Mouse (Mus musculus) neural tube, embryonic 11.5 days (tissue): ENCODE results near the gene Atp2a2. TPM values are rescaled to one million over a fixed set of nuclear protein-coding genes. Genes with fewer than 3 reads are reported as not detected.

Source experiments
- ATAC-seq: fragments of 200-750 bp; cut with Nextera tagmentation; 2 replicates; pipeline ENCODE4 v1.8.0; 2017; ENCODE audit warnings: moderate number of reproducible peaks, mild to moderate bottlenecking, moderate TSS enrichment, moderate library complexity; ENCODE audit not compliant: insufficient read depth, low FRiP score, low TSS enrichment
- DNase-seq: peaks from one replicate; pipeline ENCODE4 v3.0.0-alpha.2; 2015; ENCODE audit warnings: low spot score
- H3K27ac ChIP-seq: fragments of 300-500 bp; sonication (generic); 2 replicates; pipeline ENCODE4 v1.5.1; 2014; ENCODE audit warnings: low read depth, mild to moderate bottlenecking, low read length
- H3K27me3 ChIP-seq: fragments of 300-500 bp; sonication (generic); 2 replicates; pipeline ENCODE4 v1.6.1; 2014; ENCODE audit warnings: mild to moderate bottlenecking, low read length, mixed read lengths; ENCODE audit not compliant: control insufficient read depth, insufficient read depth
- H3K36me3 ChIP-seq: fragments of 300-500 bp; sonication (generic); 2 replicates; pipeline ENCODE4 v1.6.1; 2014; ENCODE audit warnings: mild to moderate bottlenecking, low read length, moderate library complexity, mixed read lengths; ENCODE audit not compliant: control insufficient read depth, insufficient read depth
- H3K4me1 ChIP-seq: fragments of 300-500 bp; sonication (generic); 2 replicates; pipeline ENCODE4 v1.6.1; 2014; ENCODE audit warnings: low read length, mixed read lengths; ENCODE audit not compliant: control insufficient read depth, insufficient read depth
- H3K4me2 ChIP-seq: fragments of 300-500 bp; sonication (generic); 2 replicates; pipeline ENCODE4 v1.6.1; 2014; ENCODE audit warnings: low read depth, mild to moderate bottlenecking, moderate library complexity
- H3K4me3 ChIP-seq: fragments of 300-500 bp; sonication (generic); 2 replicates; pipeline ENCODE4 v1.5.1; 2014; ENCODE audit warnings: low read depth, low read length
- H3K9ac ChIP-seq: fragments of 300-500 bp; sonication (generic); 2 replicates; pipeline ENCODE4 v1.6.1; 2014; ENCODE audit warnings: mild to moderate bottlenecking, low read length
- H3K9me3 ChIP-seq: fragments of 300-500 bp; sonication (generic); 2 replicates; pipeline ENCODE4 v1.6.1; 2016; ENCODE audit warnings: low read length; ENCODE audit not compliant: control insufficient read depth
- WGBS: fragments of 180-500 bp; shearing (Covaris S2); extraction: QIAGEN DNeasy Blood & Tissue Kit; methylation state at CpG from one replicate; pipeline ENCODE4 v1.1.7; 2014; 5-methylcytosine and 5-hydroxymethylcytosine counted together
- polyA plus RNA-seq: library from polyadenylated mRNA; unstranded; fragments of >200 nt; fragmentation: Nextera tagmentation; extraction: Ambion mirVana; gene quantifications from 2 replicates; pipeline ENCODE4 v1.2.1, GENCODE M21; 2014

Atp2a2 gene
- polyA plus RNA-seq, 1 experiment from 2014 or later: 52.0 TPM

DNA sequence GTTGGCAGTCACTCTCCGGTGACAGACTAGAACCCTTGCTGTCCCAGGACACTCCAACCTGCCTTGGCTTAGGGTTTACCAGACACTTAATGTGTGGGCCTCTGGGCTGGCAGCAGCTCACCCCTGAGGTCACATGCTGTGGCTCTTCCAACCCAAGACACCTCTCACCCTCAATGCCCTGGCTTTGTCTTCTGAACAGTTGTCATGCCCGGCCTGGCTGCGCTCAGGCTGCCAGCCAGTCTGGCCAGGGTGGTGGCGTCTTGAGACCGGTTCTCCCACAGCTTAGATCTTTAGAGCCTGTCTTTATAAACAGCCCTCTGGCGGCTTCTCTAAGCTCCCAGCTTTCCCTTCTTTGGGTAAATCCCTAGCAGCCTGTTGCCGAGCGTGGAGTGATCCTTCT is 54.2 kb downstream of the Atp2a2 start:
- Histone ChIP-seq H3K4me1 (peaks cover 3% of the 10 kb centered on the region; the same call in 1 of the 2 replicates), H3K4me2 (no peak overlapping the region), H3K27me3 (no peaks in the 10 kb centered on the region), H3K27ac (no peak overlapping the region), H3K4me3 (no peak overlapping the region), H3K9ac (no peak overlapping the region), H3K36me3 (peaks cover 15% of the 10 kb centered on the region), H3K9me3 (no peaks in the 10 kb centered on the region)
- 94% methylated on average over 8 of the region's 8 CpGs for WGBS
- DNase-seq (no peak), ATAC-seq (no peak)

DNA sequence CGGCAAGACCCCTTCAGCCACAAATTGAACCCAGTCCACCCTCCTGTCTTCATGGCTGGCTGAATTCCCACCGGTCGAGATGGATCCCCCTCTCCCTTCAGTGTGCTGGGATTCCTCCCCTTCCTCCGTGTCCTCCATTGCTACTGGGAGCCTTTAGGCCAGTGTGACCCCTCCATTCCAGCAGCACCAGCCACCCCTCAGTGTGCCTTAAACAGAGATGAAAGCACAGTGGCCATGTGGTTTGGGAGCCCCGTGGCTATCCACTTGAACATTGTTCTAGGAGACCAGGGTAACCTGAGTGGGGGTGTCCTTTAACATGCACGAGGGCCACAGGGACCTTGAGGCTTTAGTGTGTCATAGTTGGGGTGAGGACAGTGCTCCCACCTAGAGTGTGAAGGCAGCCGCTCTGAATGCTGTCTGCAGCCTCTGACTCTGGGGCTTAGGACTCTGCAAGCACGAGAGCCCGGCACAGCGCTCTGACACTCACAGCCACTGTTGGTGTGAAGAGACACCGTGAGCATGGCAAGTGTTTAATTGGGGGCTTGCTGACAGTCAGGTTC is 56.9 kb downstream of the Atp2a2 start:
- H3K9ac ChIP-seq: no peak overlapping the region
- no peak for ATAC-seq
- DNase-seq: no peak
- no peak overlapping the region for H3K27ac ChIP-seq
- peaks cover 3% of the 10 kb centered on the region; the same call in 1 of the 2 replicates for H3K4me1 ChIP-seq
- no peaks in the 10 kb centered on the region for H3K27me3 ChIP-seq
- peaks cover 29% of the 10 kb centered on the region for H3K36me3 ChIP-seq
- H3K4me2 ChIP-seq: no peak overlapping the region
- no peak overlapping the region for H3K4me3 ChIP-seq
- WGBS: 92% methylated on average over 11 of the region's 11 CpGs
- no peaks in the 10 kb centered on the region for H3K9me3 ChIP-seq

DNA sequence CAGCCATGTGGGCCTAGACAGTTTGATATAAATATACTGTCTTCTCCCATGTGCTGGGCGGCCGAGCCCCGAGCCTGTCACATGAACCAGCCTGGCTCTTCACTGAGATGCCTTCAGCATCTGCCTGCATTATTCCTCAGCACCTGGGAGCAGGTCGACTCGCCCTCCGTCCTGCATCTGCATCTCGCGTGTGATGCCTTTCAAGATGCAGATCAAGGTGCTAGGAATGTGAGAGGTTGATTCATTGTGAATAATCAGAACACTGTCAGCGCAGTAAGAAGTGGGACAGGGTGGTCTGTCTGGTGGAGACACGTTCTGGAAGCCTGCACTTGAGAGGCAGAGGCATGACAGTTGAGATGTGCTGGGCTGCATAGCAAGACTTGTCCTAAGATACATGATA is 57.5 kb downstream of the Atp2a2 start:
- no peaks in the 10 kb centered on the region for H3K4me1 ChIP-seq
- H3K4me2 ChIP-seq: no peak overlapping the region
- H3K36me3 ChIP-seq: peaks cover 35% of the 10 kb centered on the region
- ATAC-seq: no peak
- DNase-seq: no peak
- no peak overlapping the region for H3K4me3 ChIP-seq
- no peak overlapping the region for H3K9ac ChIP-seq
- H3K27ac ChIP-seq: no peak overlapping the region
- H3K9me3 ChIP-seq: no peaks in the 10 kb centered on the region
- WGBS: 92% methylated on average over 10 of the region's 10 CpGs
- no peaks in the 10 kb centered on the region for H3K27me3 ChIP-seq

DNA sequence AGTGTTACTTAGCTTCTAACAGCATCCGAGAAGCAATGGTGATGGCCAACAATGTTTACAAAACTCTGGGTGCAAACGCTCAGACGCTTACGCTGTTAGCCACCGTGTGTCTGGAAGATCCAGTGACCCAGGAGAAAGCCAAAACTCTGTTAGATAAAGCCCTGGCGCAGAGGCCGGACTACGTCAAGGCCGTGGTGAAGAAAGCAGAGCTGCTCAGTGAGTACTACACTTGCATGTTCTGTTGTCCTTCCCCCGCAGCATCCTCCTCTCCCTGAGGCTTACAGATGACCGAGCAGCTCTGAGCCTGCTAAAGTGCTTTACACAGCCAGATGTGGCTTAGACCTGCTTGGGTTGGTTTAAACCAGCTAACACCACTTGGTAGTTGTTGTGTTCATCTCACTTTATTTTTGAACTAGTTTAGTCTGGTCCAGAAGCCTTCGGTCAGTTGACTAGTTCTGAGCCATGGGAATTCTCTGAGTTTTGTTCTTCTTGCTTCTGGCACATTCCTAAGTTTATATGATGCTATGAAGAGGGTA is 61.9 kb downstream of the Atp2a2 start:
- H3K4me1 ChIP-seq: no peaks in the 10 kb centered on the region
- no peak overlapping the region for H3K4me2 ChIP-seq
- peaks cover 51% of the 10 kb centered on the region for H3K36me3 ChIP-seq
- H3K9me3 ChIP-seq: no peaks in the 10 kb centered on the region
- no peak overlapping the region for H3K27ac ChIP-seq
- no peak overlapping the region for H3K9ac ChIP-seq
- no peak for ATAC-seq
- WGBS: 95% methylated on average over 12 of the region's 12 CpGs
- no peaks in the 10 kb centered on the region for H3K27me3 ChIP-seq
- no peak for DNase-seq
- H3K4me3 ChIP-seq: no peak overlapping the region

DNA sequence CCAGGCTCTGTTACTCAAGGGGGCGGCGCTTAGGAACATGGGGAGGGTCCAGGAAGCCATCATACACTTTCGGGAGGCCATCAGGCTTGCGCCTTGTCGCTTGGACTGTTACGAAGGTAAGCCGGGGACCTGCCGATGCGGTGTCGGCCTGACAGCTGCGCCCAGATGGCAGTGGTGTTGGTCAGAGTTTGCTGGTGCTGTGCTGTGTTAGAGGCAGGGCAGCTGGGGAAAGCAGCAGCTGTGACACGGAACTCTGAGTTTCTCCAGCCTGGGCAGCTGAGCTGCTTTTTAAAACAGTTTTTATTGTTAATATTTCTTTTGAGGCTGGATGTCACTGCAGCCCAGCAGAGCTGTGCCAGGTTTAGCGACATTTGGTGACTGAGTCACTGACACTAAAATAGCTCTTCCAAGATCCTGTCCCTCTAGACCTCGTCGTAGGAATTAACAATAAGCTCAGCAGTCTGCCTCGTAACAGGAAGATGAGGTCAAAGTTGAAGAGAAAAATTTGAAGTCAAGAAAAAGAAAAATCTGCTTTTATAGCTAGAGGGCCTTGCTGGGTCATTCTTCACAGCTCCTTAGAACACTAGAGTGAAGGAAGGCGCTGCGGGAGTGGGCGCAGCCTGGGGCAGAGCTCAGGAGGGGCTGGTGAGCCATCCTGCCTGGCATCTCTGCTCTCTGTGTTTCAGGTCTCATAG is 62.5 kb downstream of the Atp2a2 start:
- DNase-seq (no peak), ATAC-seq (no peak)
- WGBS: 92% methylated on average over 19 of the region's 19 CpGs
- Histone ChIP-seq H3K4me2 (no peak overlapping the region), H3K9me3 (no peaks in the 10 kb centered on the region), H3K36me3 (peaks cover 49% of the 10 kb centered on the region), H3K27me3 (no peaks in the 10 kb centered on the region), H3K4me3 (no peak overlapping the region), H3K9ac (no peak overlapping the region), H3K27ac (no peak overlapping the region), H3K4me1 (no peaks in the 10 kb centered on the region)

DNA sequence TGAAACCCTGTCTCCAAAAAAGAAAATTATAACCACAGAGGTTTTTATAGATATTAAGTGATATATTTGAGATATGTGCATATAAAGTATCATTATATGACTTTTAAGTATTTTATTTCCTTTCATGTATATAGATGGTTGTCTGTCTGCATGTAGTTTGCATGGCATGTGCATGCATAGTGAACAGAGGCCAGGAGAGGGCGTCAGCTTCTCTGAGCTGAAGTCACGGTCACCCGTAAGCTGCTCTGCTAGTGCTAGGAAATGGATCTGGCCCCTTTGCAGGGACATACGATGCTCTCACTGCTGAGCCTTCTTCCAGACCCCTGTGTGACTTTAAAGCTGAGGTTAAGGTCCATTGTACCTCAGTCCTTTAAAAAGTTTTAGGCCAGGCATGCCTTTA is 67.5 kb downstream of the Atp2a2 start:
- Histone ChIP-seq H3K9me3 (no peaks in the 10 kb centered on the region), H3K27ac (no peak overlapping the region), H3K27me3 (no peaks in the 10 kb centered on the region), H3K4me1 (no peaks in the 10 kb centered on the region), H3K36me3 (peaks cover 52% of the 10 kb centered on the region), H3K9ac (no peak overlapping the region), H3K4me3 (no peak overlapping the region), H3K4me2 (no peak overlapping the region)
- whole genome bisulfite sequencing: 86% methylated on average over 4 of the region's 4 CpGs
- ATAC-seq (no peak), DNase-seq (no peak)

DNA sequence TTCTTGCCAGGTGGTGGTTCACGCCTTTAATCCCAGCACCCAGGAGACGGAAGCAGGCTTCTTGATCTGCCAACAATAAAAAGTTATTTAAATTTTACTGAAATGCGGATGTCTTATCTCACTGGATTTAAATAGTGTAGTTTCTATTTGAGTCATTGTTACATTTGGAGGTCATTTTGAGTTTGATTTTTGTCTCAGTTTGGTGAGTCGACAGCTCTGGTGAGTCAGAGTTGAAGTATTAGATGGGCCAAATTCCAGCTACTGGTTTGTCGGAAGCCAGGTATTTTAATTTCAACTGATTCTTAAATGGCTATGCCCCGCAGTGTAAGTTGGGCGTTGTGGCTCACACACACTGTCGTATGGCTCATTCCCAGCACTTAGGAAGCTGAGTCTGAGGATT is 70.8 kb downstream of the Atp2a2 start:
- Histone ChIP-seq H3K4me2 (no peak overlapping the region), H3K27me3 (no peaks in the 10 kb centered on the region), H3K27ac (no peak overlapping the region), H3K9ac (no peak overlapping the region), H3K36me3 (peaks cover 42% of the 10 kb centered on the region), H3K4me3 (no peak overlapping the region), H3K4me1 (no peaks in the 10 kb centered on the region), H3K9me3 (no peaks in the 10 kb centered on the region)
- DNase-seq (no peak), ATAC-seq (no peak)
- 95% methylated on average over 8 of the region's 8 CpGs for WGBS

DNA sequence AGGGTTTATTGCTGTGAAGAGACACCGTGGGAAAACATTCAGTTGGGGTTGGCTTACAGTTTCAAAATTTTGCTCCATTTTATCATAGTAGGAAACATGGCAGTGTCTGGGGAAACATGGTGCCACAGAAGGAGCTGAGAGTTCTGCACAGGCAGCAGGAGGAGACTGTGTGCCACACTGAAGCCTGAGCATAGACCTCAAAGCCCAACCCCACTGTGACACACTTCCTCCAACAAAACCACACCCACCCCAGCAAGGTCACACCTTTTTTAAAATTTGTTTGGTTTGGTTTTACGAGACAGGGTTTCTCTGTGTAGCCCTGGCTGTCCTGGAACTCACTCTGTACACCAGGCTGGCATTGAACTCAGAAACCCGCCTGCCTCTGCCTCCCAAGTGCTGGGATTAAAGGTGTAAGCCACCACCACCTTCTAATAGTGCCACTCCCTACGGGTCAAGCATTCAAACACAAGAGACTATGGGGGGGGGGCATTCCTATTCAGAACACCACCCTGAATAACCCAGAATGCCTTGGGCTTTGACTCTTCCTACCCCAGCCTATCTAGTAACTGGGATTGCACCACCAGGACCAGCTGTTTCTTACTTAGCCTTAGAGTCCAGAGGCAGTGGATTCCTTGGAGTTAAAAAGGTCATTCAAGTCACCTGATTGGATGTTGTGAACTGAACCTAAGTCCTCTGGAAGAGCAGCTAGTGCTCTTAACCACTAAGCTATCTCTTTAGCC is 71.8 kb downstream of the Atp2a2 start:
- 89% methylated on average over 4 of the region's 4 CpGs for WGBS

More for the DNA sequence above, 71.8 kb downstream of the Atp2a2 start:
- peaks cover 38% of the 10 kb centered on the region for H3K36me3 ChIP-seq
- no peaks in the 10 kb centered on the region for H3K27me3 ChIP-seq
- H3K27ac ChIP-seq: no peak overlapping the region
- no peaks in the 10 kb centered on the region for H3K4me1 ChIP-seq
- H3K9ac ChIP-seq: no peak overlapping the region
- H3K4me3 ChIP-seq: no peak overlapping the region
- no peak overlapping the region for H3K4me2 ChIP-seq
- DNase-seq (no peak), ATAC-seq (no peak)
- no peaks in the 10 kb centered on the region for H3K9me3 ChIP-seq
